Mouse (Mus musculus) G1E-ER4 (cell line): ENCODE measurements around the gene Tcf20. TPM values are rescaled to one million over a fixed set of nuclear protein-coding genes. Genes with fewer than 3 reads are reported as not detected.

ENCODE experiments used
- GATA1 ChIP-seq: IDR thresholded peaks from one replicate; pipeline ENCODE4 v1.8.0; 2012; ENCODE audit warnings: low read length, inconsistent platforms
- polyA plus RNA-seq: library from polyadenylated mRNA; stranded (reverse); fragments of >175 nt; gene quantifications from 2 replicates; pipeline ENCODE4 v1.2.3, GENCODE M21; 2012

The Tcf20 gene
- polyA plus RNA-seq, 1 experiment = 23.2 TPM

GRCm38 (mm10) chr15:82856065-82856464, 131.6 kb downstream of the Tcf20 start:
- TF ChIP-seq GATA1 = no peak

DNA sequence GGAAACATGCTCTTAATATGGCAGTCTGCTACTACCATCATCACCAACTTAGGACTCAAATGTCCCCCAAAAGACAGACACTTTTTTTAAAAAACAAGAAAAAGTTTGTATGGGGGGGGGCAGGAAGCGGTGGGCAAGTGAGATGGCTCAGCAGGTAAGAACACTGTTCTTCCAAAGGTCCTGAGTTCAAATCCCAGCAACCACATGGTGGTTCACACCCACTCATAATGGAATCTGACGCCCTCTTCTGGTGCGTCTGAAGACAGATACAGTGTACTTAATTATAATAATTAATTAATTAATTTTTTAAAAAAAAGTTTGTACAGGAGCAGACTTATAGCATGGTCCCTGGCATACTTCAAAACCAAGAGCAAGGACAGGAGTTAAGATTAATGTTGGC, 148.5 kb downstream of the Tcf20 start:
- no peak for TF ChIP-seq GATA1

GRCm38 (mm10) chr15:82829917-82830316, 157.8 kb downstream of the Tcf20 start:
- TF ChIP-seq GATA1 = no peak

GRCm38 (mm10) chr15:82825866-82826265, 161.8 kb downstream of the Tcf20 start:
- no peak for TF ChIP-seq GATA1

- no peak for TF ChIP-seq GATA1
Observed at GRCm38 (mm10) chr15:82822347-82822746, 165.3 kb downstream of the Tcf20 start.

GRCm38 (mm10) chr15:82821657-82822056, 166.0 kb downstream of the Tcf20 start:
- no peak for TF ChIP-seq GATA1

GRCm38 (mm10) chr15:82815296-82815695, 172.4 kb downstream of the Tcf20 start:
- TF ChIP-seq GATA1 = no peak

DNA sequence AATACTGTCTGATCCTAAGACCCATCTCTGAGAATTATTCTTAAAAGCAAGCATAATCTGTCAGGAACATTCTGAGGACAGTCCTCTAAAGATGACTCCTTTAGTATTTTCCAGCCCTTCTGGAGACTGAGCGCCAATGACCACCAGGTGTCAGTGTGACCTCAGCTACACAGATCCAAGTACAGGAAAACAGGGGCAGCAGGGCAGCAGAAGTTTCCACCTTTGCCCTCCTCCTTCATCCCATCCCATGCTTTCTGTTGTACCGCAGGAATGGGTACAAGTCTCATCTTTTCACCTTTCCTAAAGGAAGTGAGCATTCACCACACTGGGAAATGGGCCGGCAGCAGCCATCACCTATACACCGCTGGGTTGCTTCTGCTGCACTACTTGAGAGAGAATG, 172.9 kb downstream of the Tcf20 start:
- TF ChIP-seq GATA1 = no peak

- TF ChIP-seq GATA1 = no peak
Observed at GRCm38 (mm10) chr15:82814321-82814720, 173.4 kb downstream of the Tcf20 start.

DNA sequence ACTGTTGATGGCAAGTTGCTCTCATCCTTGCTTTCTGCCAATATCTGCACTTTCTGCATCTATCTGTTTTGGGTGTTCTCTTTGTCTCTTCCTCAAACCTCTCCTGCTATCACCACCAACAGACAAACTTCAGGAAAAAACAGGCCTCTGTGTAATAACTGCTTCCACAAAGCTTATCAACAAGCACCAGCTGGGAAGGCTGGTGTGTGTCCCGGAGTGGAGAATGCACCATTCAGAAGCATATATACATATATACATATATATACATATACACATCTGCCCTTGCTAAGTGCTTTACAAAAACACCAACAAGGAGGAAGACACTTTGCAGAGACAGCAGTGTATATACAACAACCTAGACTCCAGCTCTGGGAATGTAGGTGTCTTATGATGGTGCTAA, 177.1 kb downstream of the Tcf20 start:
- no peak for TF ChIP-seq GATA1

DNA sequence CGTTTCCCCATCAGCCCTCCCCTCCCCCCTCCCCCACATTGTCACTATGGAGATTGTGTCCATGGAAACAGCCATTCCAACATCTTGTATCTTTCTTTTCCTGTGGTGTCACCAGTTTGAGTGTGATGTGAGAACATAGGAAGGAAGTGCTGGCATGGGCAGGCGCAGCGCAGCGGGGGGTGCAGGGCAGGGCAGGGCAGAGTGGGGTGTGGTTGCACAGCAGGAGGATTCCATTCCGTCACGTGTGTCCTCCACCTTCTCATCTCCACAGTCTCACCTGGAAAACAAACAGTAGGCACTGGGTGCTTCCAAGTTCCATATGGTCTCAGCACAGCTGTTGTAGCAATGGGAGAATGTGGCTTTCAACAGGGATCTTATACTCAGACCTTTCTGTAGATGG, 178.2 kb downstream of the Tcf20 start:
- no peak for TF ChIP-seq GATA1

DNA sequence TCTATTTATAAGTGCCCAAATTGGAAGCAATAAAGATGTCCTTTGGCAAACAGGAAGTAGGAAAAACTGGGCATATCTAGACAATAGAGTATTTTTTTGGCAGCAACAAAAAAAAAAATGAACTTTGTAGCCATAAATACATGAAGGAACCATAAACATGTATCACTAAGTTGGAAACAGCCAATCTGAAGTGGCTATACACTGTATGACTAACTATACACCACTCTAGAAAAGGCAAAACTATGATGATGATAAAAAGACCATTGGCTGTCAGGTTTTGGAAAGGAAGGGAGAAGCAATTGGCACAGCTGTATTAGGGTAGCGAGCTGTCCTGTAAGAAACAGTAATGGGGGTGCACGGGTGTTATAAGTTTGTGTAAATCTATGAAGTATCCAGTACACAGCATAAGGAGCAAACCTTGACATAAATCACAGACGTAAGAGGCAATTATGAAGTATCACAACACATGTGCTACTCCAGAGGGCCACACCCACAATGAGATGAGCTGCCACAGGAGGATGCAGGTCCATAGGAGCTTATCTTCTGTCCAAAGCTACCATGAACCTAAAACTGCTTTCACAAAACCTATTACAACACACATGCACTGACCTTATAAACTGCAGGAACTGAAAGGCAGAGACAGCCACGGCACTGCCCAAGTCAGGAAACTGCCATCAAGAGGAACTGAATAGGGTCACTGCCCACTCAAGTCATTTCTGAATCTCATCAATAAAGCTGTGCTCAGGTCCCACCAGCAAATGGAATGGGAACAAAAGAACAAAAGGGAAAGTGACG, 180.5 kb downstream of the Tcf20 start:
- TF ChIP-seq GATA1 = no peak

DNA sequence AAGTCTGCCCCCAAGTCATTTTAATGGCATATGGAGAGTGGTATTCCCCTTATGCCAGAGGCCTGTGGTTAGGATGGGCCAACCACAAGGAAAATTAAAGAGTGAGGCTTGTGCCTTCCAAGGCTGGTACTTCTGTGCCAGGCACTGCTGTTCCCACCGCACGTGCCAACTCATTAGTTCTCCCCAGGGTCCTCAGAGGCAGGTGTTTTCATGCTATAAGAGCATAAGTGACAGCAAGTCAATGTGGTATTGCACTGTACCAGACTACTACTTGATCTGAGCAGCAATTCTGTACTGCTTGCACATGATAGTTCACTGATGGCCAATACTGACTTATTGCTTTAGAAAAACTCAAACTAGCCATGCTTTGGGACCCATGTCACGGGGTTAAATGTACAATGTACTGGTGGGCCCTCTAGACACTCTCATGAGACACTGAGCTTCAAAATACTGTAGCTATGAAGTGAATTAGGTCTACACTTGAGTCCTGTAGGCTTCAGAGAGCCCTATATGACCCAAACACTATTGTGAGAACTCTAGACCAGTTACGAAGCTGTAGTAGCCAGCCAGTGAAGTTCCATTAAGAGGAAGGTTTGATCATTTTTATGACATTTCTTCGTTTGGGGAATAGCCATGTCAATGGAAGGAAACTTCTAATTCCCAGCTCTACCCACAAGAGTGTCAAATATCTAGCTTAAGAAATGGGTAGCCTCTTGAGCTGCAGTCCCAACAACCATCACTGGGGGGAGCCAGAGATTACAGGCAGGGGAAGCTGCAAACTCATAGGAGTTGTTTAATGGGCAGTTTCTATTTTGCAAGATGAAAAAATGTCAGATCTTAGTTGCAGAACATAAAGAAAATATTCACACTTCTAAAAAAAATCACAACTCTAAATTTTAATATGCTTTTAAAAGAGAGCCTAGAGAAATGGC, 182.7 kb downstream of the Tcf20 start:
- no peak for TF ChIP-seq GATA1

- no peak for TF ChIP-seq GATA1
Observed at GRCm38 (mm10) chr15:82795936-82796440, 191.7 kb downstream of the Tcf20 start.

DNA sequence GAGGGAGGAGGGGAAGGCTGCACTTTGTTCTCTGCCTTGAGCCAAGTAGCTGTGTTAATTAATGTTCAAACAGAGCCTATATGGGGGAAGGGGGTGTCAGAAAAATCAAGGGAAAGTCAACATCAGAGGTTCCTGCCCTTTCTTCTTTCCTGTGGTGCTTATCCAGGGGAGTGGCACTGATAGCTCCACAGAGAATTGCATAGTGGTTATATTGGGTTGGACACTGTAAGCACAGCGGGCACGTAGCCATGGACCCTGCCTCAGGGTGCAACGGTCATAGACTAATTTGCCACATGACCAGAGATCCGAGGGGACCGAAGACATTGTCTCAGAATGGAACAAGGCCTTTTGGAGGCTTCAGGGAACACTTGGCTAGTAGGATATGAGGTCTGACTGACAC, 193.4 kb downstream of the Tcf20 start, which contains the start of gene Cyp2d26:
Gene Cyp2d26, minus strand, starts transcription at position 18 of the 400 bp plus-strand sequence.
- no peak for TF ChIP-seq GATA1

DNA sequence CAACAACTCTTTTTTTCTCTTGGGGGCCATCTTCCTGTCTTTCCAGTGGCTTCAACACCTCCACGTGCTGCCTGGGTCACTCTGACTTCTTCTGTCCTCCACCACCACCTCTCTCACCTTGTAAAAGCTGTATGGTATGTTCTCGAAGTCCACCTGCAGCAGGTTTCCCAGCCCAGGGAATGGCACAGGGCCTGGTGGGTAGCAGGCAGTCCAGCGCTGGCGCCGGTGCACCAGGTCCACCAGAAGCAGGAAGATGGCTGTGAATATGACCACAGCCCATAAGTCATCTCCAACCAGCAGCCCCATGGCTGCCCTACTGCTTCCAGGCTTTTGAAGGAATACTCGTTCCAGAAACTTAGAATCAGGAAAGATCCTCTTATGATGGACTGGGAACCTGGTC, 193.8 kb downstream of the Tcf20 start:
- no peak for TF ChIP-seq GATA1
